Mouse (Mus musculus) small intestine, adult 2 months (tissue): Measurements from ENCODE around the gene Prr36. TPM values are rescaled to one million over a fixed set of nuclear protein-coding genes. Genes with fewer than 3 reads are reported as not detected.

Source experiments
- H3K27ac ChIP-seq: fragments of 200-500 bp; 2 replicates; pipeline ENCODE4 v1.5.1; 2012; ENCODE audit warnings: low read depth, low read length, control low read depth, inconsistent platforms; ENCODE audit not compliant: insufficient read depth
- H3K27me3 ChIP-seq: fragments of 200-500 bp; 2 replicates; pipeline ENCODE4 v1.6.1; 2012; ENCODE audit warnings: mild to moderate bottlenecking, moderate library complexity, low read length, inconsistent platforms; ENCODE audit not compliant: control insufficient read depth, insufficient read depth
- H3K36me3 ChIP-seq: fragments of 200-500 bp; 2 replicates; pipeline ENCODE4 v1.6.1; 2012; ENCODE audit warnings: mild to moderate bottlenecking, low read length, control low read depth, inconsistent platforms; ENCODE audit not compliant: control insufficient read depth, insufficient read depth
- H3K4me1 ChIP-seq: fragments of 200-500 bp; 2 replicates; pipeline ENCODE4 v1.6.1; 2012; ENCODE audit warnings: low read length, inconsistent platforms, mixed read lengths; ENCODE audit not compliant: control insufficient read depth, insufficient read depth, insufficient read length
- H3K4me3 ChIP-seq: fragments of 200-500 bp; 2 replicates; pipeline ENCODE4 v1.5.1; 2012; ENCODE audit warnings: low read depth, mild to moderate bottlenecking, control low read depth, inconsistent platforms, low read length, moderate library complexity
- CTCF ChIP-seq: fragments of 200-500 bp; IDR thresholded peaks from 2 replicates; pipeline ENCODE4 v1.5.1; 2012; ENCODE audit warnings: low read depth, mild to moderate bottlenecking, control low read depth, inconsistent platforms, low read length, moderate library complexity, mixed read lengths; ENCODE audit not compliant: insufficient replicate concordance, insufficient read length; ENCODE audit errors: extremely low read depth
- POLR2A ChIP-seq: fragments of 200-500 bp; IDR thresholded peaks from 2 replicates; pipeline ENCODE4 v1.6.1; 2012; ENCODE audit warnings: low read depth, mild to moderate bottlenecking, control low read depth, inconsistent platforms, low read length, moderate library complexity
- WGBS: fragments of 180-500 bp; shearing (Covaris S2); methylation state at CpG from one replicate; pipeline ENCODE4 v1.1.7; 2018; 5-methylcytosine and 5-hydroxymethylcytosine counted together
- polyA plus RNA-seq: library from polyadenylated mRNA; depleted of rRNA; stranded (reverse); fragments of >200 nt; gene quantifications from 2 replicates; pipeline ENCODE4 v1.2.3, GENCODE M21; 2012; rRNA removed

Prr36 gene
- polyA plus RNA-seq, 1 experiment = 0.08 TPM

- 85% methylated on average over 3 of the region's 3 CpGs for WGBS
- no peak overlapping the region for H3K4me3 ChIP-seq
Observed at GRCm38 (mm10) chr8:4172486-4172885, 44.8 kb downstream of the Prr36 start.

DNA sequence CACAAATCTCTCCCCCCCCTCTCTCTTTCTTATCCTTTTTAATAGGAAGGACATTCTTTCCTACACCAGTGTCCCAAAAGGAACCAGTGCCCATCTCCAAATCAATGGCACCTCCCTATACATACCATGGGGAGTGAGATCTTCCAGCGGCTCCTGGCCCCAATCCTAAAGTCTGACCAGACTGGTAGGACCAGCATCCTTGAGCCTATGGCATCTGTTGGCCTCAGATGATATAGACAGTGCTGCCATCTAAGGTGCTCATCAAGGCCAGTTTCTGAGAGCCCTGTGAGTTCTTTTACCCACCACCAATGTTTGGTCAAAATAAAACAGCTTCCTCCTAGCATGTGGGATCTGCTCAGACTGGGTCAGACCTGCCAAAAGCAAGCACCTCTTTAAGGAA, 49.3 kb downstream of the Prr36 start:
- H3K27me3 ChIP-seq = 0 out of 2 replicates have a peak, but pooled peaks cover 5% of the 10 kb centered on the region
- WGBS = 91% methylated on average over 1 of the region's 1 CpGs
- no peak overlapping the region for H3K4me3 ChIP-seq
- no peaks in the 10 kb centered on the region for H3K4me1 ChIP-seq
- H3K27ac ChIP-seq = no peak overlapping the region
- TF ChIP-seq POLR2A (no peak), CTCF (no peak)
- H3K36me3 ChIP-seq = no peaks in the 10 kb centered on the region

More at GRCm38 (mm10) chr8:4172486-4172885, 44.8 kb downstream of the Prr36 start:
- H3K27me3 ChIP-seq = no peaks in the 10 kb centered on the region
- H3K27ac ChIP-seq = no peak overlapping the region
- H3K36me3 ChIP-seq = no peaks in the 10 kb centered on the region
- no peaks in the 10 kb centered on the region for H3K4me1 ChIP-seq
- TF ChIP-seq POLR2A = no peak

- 15% methylated on average over 10 of the region's 10 CpGs for WGBS
- H3K27ac ChIP-seq = no peak overlapping the region
- TF ChIP-seq CTCF (no peak), POLR2A (no peak)
Observed at GRCm38 (mm10) chr8:4166881-4167525, 50.3 kb downstream of the Prr36 start.

DNA sequence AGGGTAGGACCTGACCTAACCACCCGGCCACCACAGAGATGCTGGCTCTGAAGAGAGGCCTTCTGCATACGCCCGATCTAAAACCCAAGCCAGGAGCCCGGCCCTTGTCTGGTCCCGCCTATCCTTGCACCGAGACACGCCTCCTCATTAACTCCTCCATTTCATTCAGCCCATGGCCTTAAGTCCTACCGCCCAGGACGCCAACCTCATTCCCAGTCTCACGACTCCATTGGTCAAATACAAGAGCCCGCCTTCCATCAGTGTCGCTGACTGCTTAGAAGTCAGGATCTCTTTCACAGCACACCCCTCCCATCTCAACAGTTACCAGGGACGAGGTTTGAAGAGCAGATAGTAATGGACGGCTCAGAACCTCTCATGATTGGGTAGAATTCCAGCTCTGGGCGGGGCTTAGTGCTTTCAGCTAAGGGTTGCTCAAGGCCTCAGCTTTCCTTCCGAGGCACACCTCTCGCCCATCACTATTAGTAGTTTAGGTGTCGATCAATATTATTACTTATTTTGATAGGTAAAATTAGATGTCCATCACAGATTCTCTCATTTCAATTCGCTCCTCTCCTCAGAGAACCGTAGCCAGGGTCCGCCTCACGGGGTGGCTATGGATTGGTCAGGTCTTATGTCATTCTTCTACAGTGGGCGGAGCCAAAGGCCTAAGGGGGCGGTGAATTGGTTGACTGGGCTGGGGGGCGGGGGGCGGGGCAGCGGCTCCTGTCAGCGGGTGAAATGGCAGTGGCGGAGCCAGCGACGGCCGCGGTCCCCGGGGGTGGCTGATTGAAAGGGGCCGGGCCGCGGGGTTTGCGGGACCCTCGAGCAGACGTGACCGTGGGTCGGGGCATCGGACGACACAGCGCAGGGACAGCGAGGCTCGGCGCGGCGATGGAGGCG, 51.2 kb downstream of the Prr36 start, which contains the start of gene Evi5l:
TSS of gene Evi5l (plus strand) at position 716 of the 900 bp plus-strand sequence.
- under 1% methylated on average over 50 of the region's 51 CpGs for WGBS
- Histone ChIP-seq H3K4me3 (peak within 1 kb of the TSS; percentile 84), H3K4me1 (no peaks in the 10 kb centered on the region), H3K36me3 (no peaks in the 10 kb centered on the region), H3K27me3 (0 out of 2 replicates have a peak, but pooled peaks cover 5% of the 10 kb centered on the region), H3K27ac (no peak within 1 kb of the TSS)
- TF ChIP-seq CTCF (no peak), POLR2A (no peak)

More at GRCm38 (mm10) chr8:4166881-4167525, 50.3 kb downstream of the Prr36 start:
- Histone ChIP-seq H3K4me3 (peak overlapping the region; percentile 84), H3K36me3 (no peaks in the 10 kb centered on the region), H3K4me1 (no peaks in the 10 kb centered on the region), H3K27me3 (0 out of 2 replicates have a peak, but pooled peaks cover 5% of the 10 kb centered on the region)

DNA sequence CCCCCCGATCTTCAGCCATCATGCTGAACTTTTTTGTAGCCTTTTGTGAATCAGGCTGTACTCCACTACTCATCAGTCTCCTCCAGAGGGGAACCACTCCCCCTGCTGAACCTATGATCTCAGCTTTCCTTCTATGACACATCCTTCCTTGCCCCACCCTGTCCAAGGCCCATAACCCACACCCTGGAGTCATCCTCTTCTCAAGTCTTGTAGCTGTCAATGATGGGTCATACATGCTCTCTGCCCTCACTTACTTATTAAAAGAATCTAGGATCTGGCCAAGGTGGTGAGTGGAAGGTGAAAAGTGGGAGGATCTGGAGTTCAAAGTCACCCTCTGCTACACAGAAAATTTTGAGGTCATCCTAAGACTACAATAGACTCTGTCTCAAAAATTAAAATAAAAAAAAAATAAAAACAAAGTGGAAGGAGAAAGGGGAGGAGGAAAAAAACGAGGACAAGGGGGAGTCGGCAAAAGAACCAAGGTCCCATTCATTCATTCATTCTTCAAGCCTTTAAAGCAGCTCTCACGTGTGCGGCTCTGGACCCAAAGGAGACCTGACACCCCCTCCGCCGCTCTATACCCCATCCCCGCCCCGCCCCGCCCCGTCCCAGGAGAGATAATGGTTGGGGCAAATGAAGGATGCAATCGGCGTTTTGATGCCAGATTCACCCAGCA, 51.9 kb downstream of the Prr36 start:
- Histone ChIP-seq H3K4me3 (peak overlapping the region; percentile 64), H3K27ac (no peak overlapping the region)

GRCm38 (mm10) chr8:4162786-4163185, 54.5 kb downstream of the Prr36 start:
- 39% methylated on average over 4 of the region's 4 CpGs for WGBS
- no peaks in the 10 kb centered on the region for H3K4me1 ChIP-seq
- peaks cover 9% of the 10 kb centered on the region for H3K27me3 ChIP-seq
- no peak overlapping the region for H3K4me3 ChIP-seq
- TF ChIP-seq CTCF (no peak), POLR2A (no peak)
- no peak overlapping the region for H3K27ac ChIP-seq
- no peaks in the 10 kb centered on the region for H3K36me3 ChIP-seq

More for the DNA sequence above, 51.9 kb downstream of the Prr36 start:
- Histone ChIP-seq H3K27me3 (peaks cover 9% of the 10 kb centered on the region; the same call in 1 of the 2 replicates), H3K4me1 (no peaks in the 10 kb centered on the region), H3K36me3 (no peaks in the 10 kb centered on the region)
- 8% methylated on average over 13 of the region's 13 CpGs for WGBS
- TF ChIP-seq POLR2A = no peak
- TF ChIP-seq CTCF = no peak

Other genes starting within 250 kb of the Prr36 start
- 0.86 TPM in 1 of 2 replicates, not detected in the other for gene Cd209f, start 111.6 kb downstream of the Prr36 start, polyA plus RNA-seq
- gene Cd209g, start 83.4 kb downstream of the Prr36 start, polyA plus RNA-seq = 0.67 TPM in 1 of 2 replicates, not detected in the other
- gene Evi5l, start 50.9 kb downstream of the Prr36 start, polyA plus RNA-seq = 3.9 and 5.2 TPM in 2 replicates
- 0.09 and 0.46 TPM in 2 replicates for gene Lrrc8e, start 9.4 kb upstream of the Prr36 start, polyA plus RNA-seq
- 10.2 and 27.0 TPM in 2 replicates for gene Map2k7, start 21.3 kb upstream of the Prr36 start, polyA plus RNA-seq
- 0.93 and 1.1 TPM in 2 replicates for gene Gm49320, start 21.4 kb upstream of the Prr36 start, polyA plus RNA-seq
- 17.2 and 60.2 TPM in 2 replicates for gene Tgfbr3l, start 30.8 kb upstream of the Prr36 start, polyA plus RNA-seq
- gene Snapc2, start 35.6 kb upstream of the Prr36 start, polyA plus RNA-seq = 15.0 and 22.6 TPM in 2 replicates
- 14.1 and 18.5 TPM in 2 replicates for gene Ctxn1, start 41.8 kb upstream of the Prr36 start, polyA plus RNA-seq
- 51.6 and 65.2 TPM in 2 replicates for gene Timm44, start 58.5 kb upstream of the Prr36 start, polyA plus RNA-seq
- 84.4 and 180 TPM in 2 replicates for gene Ccl25, start 107.8 kb upstream of the Prr36 start, polyA plus RNA-seq
- gene Elavl1, start 108.0 kb upstream of the Prr36 start, polyA plus RNA-seq = 13.3 and 20.7 TPM in 2 replicates